Mouse (Mus musculus) left cerebral cortex, postnatal 14 days (tissue): ENCODE measurements around the gene Acad8. TPM values are rescaled to one million over a fixed set of nuclear protein-coding genes. Genes with fewer than 3 reads are reported as not detected.

Experiments used
- DNase-seq, 2 experiments: peaks; one replicate each; pipeline ENCODE4 v3.0.0; 2021 to 2022; ENCODE audit warnings: low spot score in 2 of 2, mixed read lengths in 1 of 2
- intact Hi-C: fragments of 180-260 bp; cut with DNase I; formaldehyde crosslinking; loops from one replicate; pipeline ENCODE4 v1.15.1; 2025
- long read RNA-seq, 2 experiments: library from polyadenylated mRNA; stranded (forward); transcript quantifications; one replicate each; pipeline ENCODE4 v2.0.0; 2021
- total RNA-seq, 2 experiments: library from RNA; stranded (reverse); gene quantifications; 2 replicates each; pipeline ENCODE4 v1.2.3; 2021

Acad8 gene
- 10 to 100 TPM; 30.1 to 30.6 TPM for total RNA-seq
- long read RNA-seq, experiment 1, transcript Acad8-201 (11 exons, 2,859 nt), result major isoform, 36 of 49 reads
- long read RNA-seq, experiment 1, partial matches to known transcripts, result 0 of 49 reads
- long read RNA-seq, experiment 1, other reads (novel, unspliced or antisense), result 13 of 49 reads
- long read RNA-seq, experiment 2, transcript Acad8-201 (11 exons, 2,859 nt), result major isoform, 28 of 50 reads
- long read RNA-seq, experiment 2, partial matches to known transcripts, result 0 of 50 reads
- long read RNA-seq, experiment 2, other reads (novel, unspliced or antisense), result 21 of 50 reads

GRCm38 (mm10) chr9:26999461-27000395 is at the start of gene Acad8, which contains the start of gene Thyn1:
TSS of gene Acad8 (minus strand) at chr9:26999566.
TSS of gene Thyn1 (plus strand) at chr9:26999710.
- intact Hi-C loops, result no loop called here
- peak; percentile 98 for DNase-seq

- intact Hi-C loops, result no loop called here
- no peak for DNase-seq
Measured at GRCm38 (mm10) chr9:27043892-27044291, 44.5 kb upstream of the Acad8 start.

- DNase-seq, result no peak
- intact Hi-C loops, result no loop called here
Measured at GRCm38 (mm10) chr9:27030763-27031100, 31.4 kb upstream of the Acad8 start.

GRCm38 (mm10) chr9:27029828-27030762 is 30.7 kb upstream of the Acad8 start, which contains the start of the genes Vps26b and Ncapd3:
TSS of gene Vps26b (minus strand) at chr9:27030065.
TSS of gene Ncapd3 (plus strand) at chr9:27030175.
- intact Hi-C loops, result no loop called here
- DNase-seq, result peak; percentile 98

- intact Hi-C loops, result no loop called here
- DNase-seq, result peak; percentile 60
Measured at GRCm38 (mm10) chr9:27029022-27029827, 29.9 kb upstream of the Acad8 start.

GRCm38 (mm10) chr9:27026708-27027107 is 27.3 kb upstream of the Acad8 start:
- intact Hi-C loops, result no loop called here
- DNase-seq, result no peak

GRCm38 (mm10) chr9:27023681-27024080 is 24.3 kb upstream of the Acad8 start:
- no peak for DNase-seq
- intact Hi-C loops, result no loop called here

- intact Hi-C loops, result no loop called here
- no peak for DNase-seq
Measured at GRCm38 (mm10) chr9:27018961-27019360, 19.6 kb upstream of the Acad8 start.

GRCm38 (mm10) chr9:27011572-27011971 is 12.2 kb upstream of the Acad8 start:
- intact Hi-C loops, result no loop called here
- no peak for DNase-seq

- no peak for DNase-seq
- intact Hi-C loops, result no loop called here
Measured at GRCm38 (mm10) chr9:27009231-27009630, 9.9 kb upstream of the Acad8 start.

- intact Hi-C loops, result no loop called here
- DNase-seq, result no peak
Measured at GRCm38 (mm10) chr9:27006866-27007265, 7.5 kb upstream of the Acad8 start.

GRCm38 (mm10) chr9:27005933-27006332 is 6.6 kb upstream of the Acad8 start:
- DNase-seq, result no peak
- intact Hi-C loops, result no loop called here

GRCm38 (mm10) chr9:27005231-27005630 is 5.9 kb upstream of the Acad8 start:
- intact Hi-C loops, result no loop called here
- DNase-seq, result no peak

GRCm38 (mm10) chr9:26998669-26999460 is 501 bp downstream of the Acad8 start:
- peak; percentile 15 to 23 for DNase-seq
- intact Hi-C loops, result no loop called here

- intact Hi-C loops, result no loop called here
- DNase-seq, result no peak
Measured at GRCm38 (mm10) chr9:26997501-26997900, 1.9 kb downstream of the Acad8 start.

- intact Hi-C loops, result no loop called here
- DNase-seq, result no peak
Measured at GRCm38 (mm10) chr9:26997062-26997461, 2.3 kb downstream of the Acad8 start.

- DNase-seq, result no peak
- intact Hi-C loops, result no loop called here
Measured at GRCm38 (mm10) chr9:26993900-26994299, 5.5 kb downstream of the Acad8 start.

- DNase-seq, result no peak
- intact Hi-C loops, result no loop called here
Measured at GRCm38 (mm10) chr9:26993118-26993517, 6.2 kb downstream of the Acad8 start.
